Mouse (Mus musculus) CH12.LX (cell line): ENCODE data around the gene Cog7. TPM values are rescaled to one million over a fixed set of nuclear protein-coding genes. Genes with fewer than 3 reads are reported as not detected.

Experiments
- DNase-seq: peaks from one replicate; pipeline ENCODE4 v3.0.0-alpha.2; 2013; ENCODE audit errors: extremely low read depth
- H3K27ac ChIP-seq: 2 replicates; pipeline ENCODE4 v1.5.1; 2012; ENCODE audit warnings: low read depth, mild to moderate bottlenecking, control low read depth, moderate library complexity; ENCODE audit not compliant: insufficient read depth
- H3K27me3 ChIP-seq: replicated peaks from 2 replicates; pipeline ENCODE3; 2012; ENCODE audit warnings: inconsistent platforms
- H3K36me3 ChIP-seq, 2 experiments: replicated peaks in 1 of 2; 2 replicates each; pipeline versions ENCODE3 to v1.6.1; 2012; ENCODE audit warnings: inconsistent platforms in 1 of 2, low read length in 1 of 2, mild to moderate bottlenecking in 1 of 2, mixed read lengths in 1 of 2, moderate library complexity in 1 of 2; ENCODE audit not compliant: control insufficient read depth in 1 of 2, insufficient read depth in 1 of 2
- H3K4me1 ChIP-seq, 2 experiments: 2 replicates each; pipeline ENCODE4 v1.6.1; 2012; ENCODE audit warnings: inconsistent platforms in 1 of 2, moderate library complexity in 1 of 2; ENCODE audit not compliant: insufficient read depth in 2 of 2, control insufficient read depth in 1 of 2
- H3K4me2 ChIP-seq: 2 replicates; pipeline ENCODE4 v1.6.1; 2012; ENCODE audit warnings: low read depth, mild to moderate bottlenecking, control low read depth; ENCODE audit not compliant: poor library complexity, insufficient read depth, severe bottlenecking
- H3K4me3 ChIP-seq, 3 experiments: fragments of 150-350 bp in 1 of 3; sonication (generic) in 1 of 3; replicated peaks in 1 of 3; 2 replicates each; pipeline versions ENCODE3 to v1.5.1; 2011 to 2012; ENCODE audit warnings: low read depth in 2 of 3, low read length in 2 of 3, mild to moderate bottlenecking in 2 of 3, moderate library complexity in 2 of 3, control low read depth in 1 of 3, improper control_type of control experiment in 1 of 3, inconsistent platforms in 1 of 3, mixed read lengths in 1 of 3; ENCODE audit not compliant: poor library complexity in 1 of 3
- H3K79me2 ChIP-seq: replicated peaks from 2 replicates; pipeline ENCODE4 v1.6.1; 2012; ENCODE audit warnings: mild to moderate bottlenecking, moderate library complexity; ENCODE audit not compliant: control insufficient read depth, poor library complexity, insufficient read depth, severe bottlenecking; ENCODE audit errors: extremely low read depth
- H3K9ac ChIP-seq: 2 replicates; pipeline ENCODE4 v1.6.1; 2012; ENCODE audit warnings: low read depth, mild to moderate bottlenecking, control low read depth, moderate library complexity; ENCODE audit not compliant: insufficient read depth
- H3K9me3 ChIP-seq: replicated peaks from 2 replicates; pipeline ENCODE3; 2012; ENCODE audit warnings: low read length, inconsistent platforms, mixed read lengths
- CTCF ChIP-seq, 2 experiments: IDR thresholded peaks in 1 of 2; conservative IDR thresholded peaks in 1 of 2; 2 replicates each; pipeline ENCODE4 v1.5.1; 2011 to 2012; ENCODE audit warnings: low read depth in 2 of 2, low read length in 2 of 2, improper control_type of control experiment in 1 of 2, inconsistent platforms in 1 of 2, mild to moderate bottlenecking in 1 of 2, moderate library complexity in 1 of 2
- EP300 ChIP-seq: IDR thresholded peaks from 2 replicates; pipeline ENCODE4 v1.6.1; 2011; ENCODE audit warnings: low read length, improper control_type of control experiment
- JUN ChIP-seq: IDR thresholded peaks from 2 replicates; pipeline ENCODE4 v1.6.1; 2011; ENCODE audit warnings: low read depth, mild to moderate bottlenecking, low read length, improper control_type of control experiment, moderate library complexity; ENCODE audit not compliant: insufficient read depth
- MAFK ChIP-seq: IDR thresholded peaks from 2 replicates; pipeline ENCODE4 v1.6.1; 2011; ENCODE audit warnings: low read length, improper control_type of control experiment; ENCODE audit not compliant: insufficient replicate concordance
- MAX ChIP-seq: IDR thresholded peaks from 2 replicates; pipeline ENCODE4 v1.6.1; 2011; ENCODE audit warnings: low read length, improper control_type of control experiment
- MAZ ChIP-seq: IDR thresholded peaks from 2 replicates; pipeline ENCODE4 v1.6.1; 2012; ENCODE audit warnings: low read depth, mild to moderate bottlenecking, inconsistent platforms, low read length, improper control_type of control experiment, moderate library complexity
- MXI1 ChIP-seq: IDR thresholded peaks from 2 replicates; pipeline ENCODE4 v1.6.1; 2011; ENCODE audit warnings: mild to moderate bottlenecking, low read depth, low read length, improper control_type of control experiment
- MYC ChIP-seq: IDR thresholded peaks from 2 replicates; pipeline ENCODE4 v1.6.1; 2011; ENCODE audit warnings: low read depth, mild to moderate bottlenecking, improper control_type of control experiment, low read length
- NRF1 ChIP-seq: IDR thresholded peaks from 2 replicates; pipeline ENCODE4 v1.6.1; 2014; ENCODE audit warnings: low read depth, mild to moderate bottlenecking, inconsistent platforms, low read length, improper control_type of control experiment, moderate library complexity
- PAX5 ChIP-seq: IDR thresholded peaks from 2 replicates; pipeline ENCODE4 v1.6.1; 2012; ENCODE audit warnings: low read length, inconsistent platforms, mixed read lengths
- RAD21 ChIP-seq: IDR thresholded peaks from 2 replicates; pipeline ENCODE4 v1.6.1; 2011; ENCODE audit warnings: low read depth, mild to moderate bottlenecking, low read length, improper control_type of control experiment, moderate library complexity
- TBP ChIP-seq: conservative IDR thresholded peaks from 2 replicates; pipeline ENCODE4 v1.6.1; 2011; ENCODE audit warnings: low read depth, low read length, improper control_type of control experiment
- TCF12 ChIP-seq: IDR thresholded peaks from 2 replicates; pipeline ENCODE4 v1.6.1; 2014; ENCODE audit warnings: low read depth, mild to moderate bottlenecking, inconsistent platforms, low read length, improper control_type of control experiment
- UBTF ChIP-seq: IDR thresholded peaks from 2 replicates; pipeline ENCODE4 v1.6.1; 2012; ENCODE audit warnings: low read depth, mild to moderate bottlenecking, inconsistent platforms, low read length, improper control_type of control experiment, moderate library complexity
- USF2 ChIP-seq: conservative IDR thresholded peaks from 2 replicates; pipeline ENCODE4 v1.6.1; 2011; ENCODE audit warnings: low read depth, low read length, improper control_type of control experiment
- ZC3H11A ChIP-seq: IDR thresholded peaks from 2 replicates; pipeline ENCODE4 v1.6.1; 2012; ENCODE audit warnings: low read depth, mild to moderate bottlenecking, inconsistent platforms, low read length, improper control_type of control experiment
- ZKSCAN1 ChIP-seq: IDR thresholded peaks from 2 replicates; pipeline ENCODE4 v1.6.1; 2012; ENCODE audit warnings: low read depth, inconsistent platforms, low read length, improper control_type of control experiment, borderline replicate concordance
- ZMIZ1 ChIP-seq: IDR thresholded peaks from 2 replicates; pipeline ENCODE4 v1.6.1; 2012; ENCODE audit warnings: low read depth, mild to moderate bottlenecking, inconsistent platforms, low read length, improper control_type of control experiment
- dilution Hi-C: fragments of 300-500 bp; cut with MboI; formaldehyde crosslinking; loops from 2 replicates; pipeline ENCODE4 v1.14.3; 2020; ENCODE audit warnings: low sequenced_read_pairs; ENCODE audit not compliant: extremely low pct_unique_long_range_greater_than_20kb, extremely low pct_ligation_motif_present
- in situ Hi-C: fragments of 300-500 bp; cut with MboI; formaldehyde crosslinking; loops from 3 replicates; pipeline ENCODE4 v1.14.3; 2019; ENCODE audit warnings: low sequenced_read_pairs, low pct_ligation_motif_present, low pct_unique_long_range_greater_than_20kb, mixed read lengths
- polyA plus RNA-seq: library from polyadenylated mRNA; unstranded; fragments of >175 nt; gene quantifications from 2 replicates; pipeline ENCODE4 v1.2.1, GENCODE M21; 2012; ENCODE audit warnings: low read depth; ENCODE audit not compliant: insufficient read length
- total RNA-seq, 2 experiments: library from RNA; depleted of rRNA; stranded (reverse); fragments of 300-350 nt in 1 of 2; fragments of >200 nt in 1 of 2; gene quantifications; 2 replicates each; pipeline ENCODE4 v1.2.3; 2012 to 2014

Cog7 gene
- total and polyA plus RNA-seq, 3 experiments = 14.1 to 22.4 (median 22.2) TPM

DNA sequence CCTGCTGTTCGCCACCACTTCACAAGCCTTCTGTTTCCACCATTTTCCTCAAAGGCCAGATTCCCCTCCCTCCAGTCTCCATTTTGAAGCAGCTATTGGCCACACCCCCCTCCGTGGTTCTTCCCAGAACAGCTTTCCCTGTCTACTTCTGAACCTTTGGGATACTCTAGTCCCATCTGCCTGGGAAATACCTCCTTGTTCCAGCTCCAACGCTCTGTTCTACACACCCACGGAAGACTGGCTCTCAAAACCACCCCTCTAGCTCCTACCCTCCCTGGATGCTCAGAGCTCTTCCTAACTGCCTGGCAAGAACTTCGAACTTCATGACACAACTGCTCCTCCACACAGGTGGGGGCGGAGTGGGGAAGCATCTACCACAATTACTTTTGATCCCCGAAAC is 37.5 kb upstream of the Cog7 start:
- Histone ChIP-seq H3K4me2 (no peak overlapping the region), H3K9ac (no peak overlapping the region), H3K27me3 (no peaks in the 10 kb centered on the region), H3K9me3 (no peaks in the 10 kb centered on the region), H3K4me3 (peak overlapping the region in 1 of 3 experiments; percentile 13), H3K27ac (no peak overlapping the region), H3K4me1 (peaks cover 4 to 57% of the 10 kb centered on the region in 2 experiments), H3K36me3 (peaks cover 0 to 16% of the 10 kb centered on the region in 2 experiments), H3K79me2 (no peaks in the 10 kb centered on the region)
- DNase-seq = no peak
- in situ Hi-C loops = no loop called here
- no peak for TF ChIP-seq UBTF
- no peak for TF ChIP-seq MXI1
- TF ChIP-seq MAFK = no peak
- no peak for TF ChIP-seq JUN
- TF ChIP-seq ZKSCAN1 = no peak
- TF ChIP-seq NRF1 = no peak
- no peak for TF ChIP-seq TCF12
- no peak for TF ChIP-seq TBP
- TF ChIP-seq USF2 = no peak
- dilution Hi-C loops = no loop called here

DNA sequence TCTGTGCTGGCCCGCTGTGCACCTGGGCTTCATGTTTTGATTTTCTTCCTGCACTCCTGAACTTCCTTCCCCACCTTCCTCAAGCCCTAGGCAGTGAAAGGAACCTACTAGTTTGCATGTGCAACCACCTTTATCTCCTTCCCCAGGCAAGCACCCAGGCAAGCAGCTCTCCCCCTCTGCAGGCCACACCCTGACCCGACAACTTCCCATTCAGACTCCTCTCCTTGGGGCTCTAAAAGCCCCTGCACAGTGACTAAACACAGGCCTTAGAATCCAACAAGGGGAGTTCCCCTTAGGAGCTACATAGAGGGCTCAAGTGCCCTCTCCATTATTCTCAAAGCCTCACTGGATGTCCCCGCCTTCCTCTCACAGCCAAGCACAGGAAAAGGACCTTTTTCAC is 36.7 kb upstream of the Cog7 start:
- H3K27ac ChIP-seq = no peak overlapping the region
- H3K79me2 ChIP-seq = no peaks in the 10 kb centered on the region
- H3K4me2 ChIP-seq = peak overlapping the region; percentile 18; the same call in 1 of the 2 replicates
- no peaks in the 10 kb centered on the region for H3K27me3 ChIP-seq
- H3K4me3 ChIP-seq = peak overlapping the region in 1 of 3 experiments; percentile 14
- dilution Hi-C loops (no loop called here), in situ Hi-C loops (no loop called here)
- TF ChIP-seq NRF1 (no peak), RAD21 (peak; percentile 9), TBP (0 out of 2 replicates have a peak, but pooled peaks have one; percentile 11), UBTF (no peak), JUN (no peak), PAX5 (no peak), MYC (no peak), EP300 (no peak), CTCF (conservative IDR thresholded peaks at IDR 0.05 in 1 of 2, IDR thresholded peaks at IDR 0.05 in 1 of 2; ENCODE audit: low read depth in 2 of 2, low read length in 2 of 2) (peak in 1 of 2 experiments; percentile 24; a peak in 1 of 4 replicates), MAX (no peak), ZMIZ1 (no peak), MAFK (no peak), USF2 (no peak), MAZ (no peak), ZC3H11A (no peak)
- DNase-seq = peak; percentile 90
- no peak overlapping the region for H3K9ac ChIP-seq
- H3K36me3 ChIP-seq = peaks cover 0 to 19% of the 10 kb centered on the region in 2 experiments
- peaks cover 4 to 53% of the 10 kb centered on the region in 2 experiments for H3K4me1 ChIP-seq
- no peaks in the 10 kb centered on the region for H3K9me3 ChIP-seq
